Mouse (Mus musculus): ENCODE measurements at regions not wholly inside any gene's neighbourhood (a gene's known extent, or its start where the extent isn't known, plus 50 kb on each side); places are given as distances from the start of the nearest gene placed in this dataset.

GRCm38 (mm10) chr1:137171451-137171850 is 211.2 kb upstream of the Nr5a2 start:
- TF ChIP-seq POLR2A (IDR thresholded peaks at IDR 0.05; ENCODE audit: control insufficient read depth in 1 of 2, insufficient read depth in 1 of 2, low read depth in 1 of 2, low read length in 2 of 2, poor library complexity in 1 of 2) (no peak), CTCF (IDR thresholded peaks at IDR 0.05 in 2 of 3, conservative IDR thresholded peaks at IDR 0.05 in 1 of 3; ENCODE audit: control insufficient read depth in 1 of 3, insufficient read depth in 1 of 3, low read depth in 2 of 3, low read length in 3 of 3, poor library complexity in 1 of 3, severe bottlenecking in 1 of 3) (no peak), USF2 (IDR thresholded peaks at IDR 0.05; ENCODE audit: borderline replicate concordance in 1 of 2, insufficient read depth in 1 of 2, low read depth in 1 of 2, low read length in 2 of 2) (no peak), GATA1 (IDR thresholded peaks at IDR 0.05; ENCODE audit: low read depth, low read length) (no peak), MAZ (IDR thresholded peaks at IDR 0.05; ENCODE audit: low read depth, low read length) (no peak), EP300 (IDR thresholded peaks at IDR 0.05; ENCODE audit: low read depth in 1 of 2, low read length in 2 of 2) (no peak), CHD2 (IDR thresholded peaks at IDR 0.05; ENCODE audit: low read length) (no peak), ZNF384 (IDR thresholded peaks at IDR 0.05; ENCODE audit: low read depth, low read length) (no peak), NRF1 (IDR thresholded peaks at IDR 0.05; ENCODE audit: insufficient read depth, low read depth, low read length, poor library complexity, severe bottlenecking) (no peak)

Data from MEL (cell line).